In the genomic region with DNA sequence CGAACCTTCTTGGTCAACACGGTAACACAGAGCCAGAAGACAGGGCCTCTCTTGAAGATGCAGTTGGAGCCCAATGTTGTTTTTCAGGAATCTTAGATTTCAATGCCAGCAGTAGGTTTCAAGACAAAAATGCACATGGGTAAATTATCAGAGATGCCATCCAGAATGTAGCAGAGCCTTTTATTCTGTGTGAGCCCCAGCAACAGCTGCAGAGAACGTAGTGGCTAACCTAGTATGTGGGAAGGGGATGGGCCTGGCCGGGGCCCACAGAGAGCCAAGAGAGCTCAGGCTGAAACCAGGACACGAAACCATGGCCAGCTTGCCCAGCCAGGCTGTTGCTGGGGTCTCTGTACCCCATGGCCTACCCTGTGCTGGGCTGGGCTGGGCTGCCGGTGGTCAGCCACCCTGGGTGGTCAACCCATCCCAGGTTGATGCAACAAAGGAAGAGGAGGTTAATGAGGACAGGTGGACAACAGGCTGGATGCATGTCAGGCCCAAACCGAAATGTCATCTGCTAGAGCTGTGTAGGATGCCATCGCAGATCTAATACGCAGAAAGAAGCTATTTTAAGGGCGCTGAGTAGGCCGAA, we compare ENCODE assay signal across 19 mouse cellular contexts. TPM values are rescaled to one million over a fixed set of nuclear protein-coding genes. Genes with fewer than 3 reads are reported as not detected.
DNase-seq lines count a peak whose midpoint lies in the region; ATAC-seq and TF ChIP-seq lines count a peak whose summit lies in the region.
"Had no signal": no experiment of that assay in that cellular context is flagged by ENCODE, and none has a peak within 500 bp of the region (broad histone marks: within the 10 kb centered on the region; RNA-seq: fewer than 3 reads in every experiment).

No protein-coding gene starts in this region.

- no peak overlapping the region for H3K27ac ChIP-seq in hindbrain, embryonic 14.5 days
- H3K27ac ChIP-seq in hindbrain, embryonic 11.5 days (ENCODE audit: low read depth, low read length), result no peak overlapping the region
- H3K27ac ChIP-seq in midbrain, embryonic 13.5 days, result no peak overlapping the region
- no peak overlapping the region for H3K27ac ChIP-seq in midbrain, postnatal 0 days (ENCODE audit: low read depth, low read length)
- H3K27ac ChIP-seq in heart, embryonic 13.5 days (replicated peaks), result peak overlapping the region; percentile 69
- no peak overlapping the region for H3K27ac ChIP-seq in midbrain, embryonic 16.5 days (ENCODE audit: low read length)
- no peak overlapping the region for H3K27ac ChIP-seq in liver, embryonic 11.5 days (ENCODE audit: low read depth, low read length)
- H3K27ac ChIP-seq: embryonic facial prominence, embryonic 13.5 days; intestine, embryonic 15.5 days; kidney, embryonic 15.5 days; macrophage; stomach, postnatal 0 days had no signal

- no peak for DNase-seq in hindbrain, embryonic 14.5 days (ENCODE audit: low spot score)
- DNase-seq in hindbrain, embryonic 11.5 days (ENCODE audit: low spot score), result no peak
- no peak for DNase-seq in midbrain, postnatal 0 days (ENCODE audit: low spot score)
- DNase-seq in liver, embryonic 11.5 days (ENCODE audit: low spot score), result no peak
- DNase-seq: adrenal gland, adult 2 months; cerebellum, adult 18-20 months; liver; thymus, postnatal 36 days had no signal

- 76% methylated on average over 11 of the region's 11 CpGs for WGBS in hindbrain, embryonic 14.5 days
- 79% methylated on average over 11 of the region's 11 CpGs for WGBS in hindbrain, embryonic 11.5 days
- WGBS in midbrain, embryonic 13.5 days, result 78% methylated on average over 11 of the region's 11 CpGs
- WGBS in midbrain, postnatal 0 days, result 80% methylated on average over 11 of the region's 11 CpGs
- WGBS in heart, embryonic 13.5 days, result 75% methylated on average over 11 of the region's 11 CpGs
- 74% methylated on average over 11 of the region's 11 CpGs for WGBS in midbrain, embryonic 16.5 days
- 88% methylated on average over 11 of the region's 11 CpGs for WGBS in liver, embryonic 11.5 days

- H3K4me3 ChIP-seq in hindbrain, embryonic 14.5 days (replicated peaks; ENCODE audit: low read length), result no peak overlapping the region
- no peak overlapping the region for H3K4me3 ChIP-seq in hindbrain, embryonic 11.5 days (ENCODE audit: low read depth, low read length)
- H3K4me3 ChIP-seq in midbrain, embryonic 13.5 days (replicated peaks), result no peak overlapping the region
- H3K4me3 ChIP-seq in midbrain, postnatal 0 days (ENCODE audit: low read depth, low read length), result no peak overlapping the region
- no peak overlapping the region for H3K4me3 ChIP-seq in heart, embryonic 13.5 days
- H3K4me3 ChIP-seq in midbrain, embryonic 16.5 days (ENCODE audit: low read depth, low read length), result no peak overlapping the region
- H3K4me3 ChIP-seq in liver, embryonic 11.5 days (ENCODE audit: low read depth, low read length), result no peak overlapping the region
- H3K4me3 ChIP-seq: embryonic facial prominence, embryonic 13.5 days; intestine, embryonic 15.5 days; kidney, embryonic 15.5 days had no signal

- H3K27me3 ChIP-seq in hindbrain, embryonic 14.5 days (ENCODE audit: control insufficient read depth, insufficient read depth, low read length), result peaks cover 6% of the 10 kb centered on the region; the same call in 1 of the 2 replicates
- no peaks in the 10 kb centered on the region for H3K27me3 ChIP-seq in hindbrain, embryonic 11.5 days (ENCODE audit: control insufficient read depth, insufficient read depth, low read length)
- 0 out of 2 replicates have a peak, but pooled peaks cover 7% of the 10 kb centered on the region for H3K27me3 ChIP-seq in midbrain, embryonic 13.5 days
- no peaks in the 10 kb centered on the region; the same call in 1 of the 2 replicates for H3K27me3 ChIP-seq in midbrain, postnatal 0 days (ENCODE audit: insufficient read depth, low read length)
- peaks cover 20% of the 10 kb centered on the region for H3K27me3 ChIP-seq in heart, embryonic 13.5 days (replicated peaks)
- H3K27me3 ChIP-seq in midbrain, embryonic 16.5 days (ENCODE audit: control insufficient read depth, insufficient read depth, low read depth, low read length), result no peaks in the 10 kb centered on the region
- H3K27me3 ChIP-seq in liver, embryonic 11.5 days (replicated peaks; ENCODE audit: control insufficient read depth, insufficient read depth, low read length), result peaks cover 4% of the 10 kb centered on the region; the same call in 1 of the 2 replicates

- H3K36me3 ChIP-seq in hindbrain, embryonic 14.5 days (replicated peaks; ENCODE audit: control insufficient read depth, insufficient read depth), result no peaks in the 10 kb centered on the region
- H3K36me3 ChIP-seq in hindbrain, embryonic 11.5 days (ENCODE audit: control insufficient read depth, insufficient read depth, low read length), result no peaks in the 10 kb centered on the region
- no peaks in the 10 kb centered on the region for H3K36me3 ChIP-seq in midbrain, embryonic 13.5 days
- no peaks in the 10 kb centered on the region for H3K36me3 ChIP-seq in midbrain, postnatal 0 days (ENCODE audit: insufficient read depth, low read length)
- H3K36me3 ChIP-seq in heart, embryonic 13.5 days, result no peaks in the 10 kb centered on the region
- no peaks in the 10 kb centered on the region for H3K36me3 ChIP-seq in midbrain, embryonic 16.5 days (ENCODE audit: control insufficient read depth, insufficient read depth, low read length)
- H3K36me3 ChIP-seq in liver, embryonic 11.5 days (ENCODE audit: control insufficient read depth, insufficient read depth, low read length), result no peaks in the 10 kb centered on the region
- H3K36me3 ChIP-seq: intestine, embryonic 15.5 days; kidney, embryonic 15.5 days had no signal

- H3K9ac ChIP-seq in hindbrain, embryonic 14.5 days, result peak overlapping the region; percentile 13; the same call in 1 of the 2 replicates
- H3K9ac ChIP-seq in hindbrain, embryonic 11.5 days (ENCODE audit: low read depth, low read length), result no peak overlapping the region
- H3K9ac ChIP-seq in midbrain, embryonic 13.5 days (replicated peaks), result no peak overlapping the region
- no peak overlapping the region for H3K9ac ChIP-seq in midbrain, postnatal 0 days (replicated peaks; ENCODE audit: low read length, poor library complexity, severe bottlenecking)
- H3K9ac ChIP-seq in heart, embryonic 13.5 days, result peak overlapping the region; percentile 50
- H3K9ac ChIP-seq in midbrain, embryonic 16.5 days (ENCODE audit: low read depth, low read length), result 0 out of 2 replicates have a peak overlapping the region, but pooled peaks have one; percentile 10
- no peak overlapping the region for H3K9ac ChIP-seq in liver, embryonic 11.5 days (ENCODE audit: low read depth, low read length)
- H3K9ac ChIP-seq: embryonic facial prominence, embryonic 13.5 days; intestine, embryonic 15.5 days; kidney, embryonic 15.5 days had no signal

- H3K9me3 ChIP-seq in hindbrain, embryonic 14.5 days (ENCODE audit: control insufficient read depth, low read length), result no peaks in the 10 kb centered on the region
- no peaks in the 10 kb centered on the region for H3K9me3 ChIP-seq in hindbrain, embryonic 11.5 days (ENCODE audit: control insufficient read depth, low read length)
- no peaks in the 10 kb centered on the region for H3K9me3 ChIP-seq in midbrain, embryonic 13.5 days
- no peaks in the 10 kb centered on the region for H3K9me3 ChIP-seq in midbrain, postnatal 0 days (ENCODE audit: low read length)
- H3K9me3 ChIP-seq in heart, embryonic 13.5 days, result no peaks in the 10 kb centered on the region
- H3K9me3 ChIP-seq in midbrain, embryonic 16.5 days (replicated peaks; ENCODE audit: control insufficient read depth, low read length, poor library complexity, severe bottlenecking), result no peaks in the 10 kb centered on the region
- no peaks in the 10 kb centered on the region for H3K9me3 ChIP-seq in liver, embryonic 11.5 days (ENCODE audit: control insufficient read depth, low read length)
- H3K9me3 ChIP-seq: embryonic facial prominence, embryonic 13.5 days; intestine, embryonic 15.5 days; kidney, embryonic 15.5 days had no signal

- no peak for TF ChIP-seq CTCF in midbrain, postnatal 0 days (IDR thresholded peaks at IDR 0.05)

- no peak for ATAC-seq in hindbrain, embryonic 14.5 days (ENCODE audit: low FRiP score)
- no peak for ATAC-seq in hindbrain, embryonic 11.5 days (ENCODE audit: low FRiP score)
- no peak for ATAC-seq in midbrain, embryonic 13.5 days
- ATAC-seq in midbrain, postnatal 0 days (ENCODE audit: low FRiP score), result no peak
- no peak for ATAC-seq in heart, embryonic 13.5 days (ENCODE audit: extremely low read depth, insufficient number of reproducible peaks, low FRiP score, low TSS enrichment)
- no peak for ATAC-seq in midbrain, embryonic 16.5 days
- no peak for ATAC-seq in liver, embryonic 11.5 days (replicated peaks; ENCODE audit: low FRiP score)
- ATAC-seq: CD4-positive, CD25-positive, alpha-beta regulatory T cell, adult 4 months; intestine, embryonic 15.5 days had no signal

- peak overlapping the region; percentile 24 for H3K4me2 ChIP-seq in hindbrain, embryonic 14.5 days (replicated peaks)
- H3K4me2 ChIP-seq in hindbrain, embryonic 11.5 days (replicated peaks; ENCODE audit: low read depth, low read length), result no peak overlapping the region
- H3K4me2 ChIP-seq in midbrain, embryonic 13.5 days (replicated peaks), result peak overlapping the region; percentile 30
- no peak overlapping the region for H3K4me2 ChIP-seq in midbrain, postnatal 0 days (ENCODE audit: low read depth, low read length, poor library complexity, severe bottlenecking)
- H3K4me2 ChIP-seq in heart, embryonic 13.5 days, result 0 out of 2 replicates have a peak overlapping the region, but pooled peaks have one; percentile 22
- H3K4me2 ChIP-seq in midbrain, embryonic 16.5 days (ENCODE audit: low read length), result peak overlapping the region; percentile 23
- H3K4me2 ChIP-seq in liver, embryonic 11.5 days, result no peak overlapping the region
- H3K4me2 ChIP-seq: embryonic facial prominence, embryonic 13.5 days; intestine, embryonic 15.5 days; kidney, embryonic 15.5 days had no signal

- H3K4me1 ChIP-seq in hindbrain, embryonic 14.5 days (replicated peaks; ENCODE audit: control insufficient read depth, insufficient read depth, low read length), result peaks cover 8% of the 10 kb centered on the region; the same call in 1 of the 2 replicates
- H3K4me1 ChIP-seq in hindbrain, embryonic 11.5 days (replicated peaks; ENCODE audit: control insufficient read depth, insufficient read depth, low read length), result no peaks in the 10 kb centered on the region
- H3K4me1 ChIP-seq in midbrain, embryonic 13.5 days (replicated peaks), result peaks cover 48% of the 10 kb centered on the region
- H3K4me1 ChIP-seq in midbrain, postnatal 0 days (ENCODE audit: insufficient read depth, low read length), result no peaks in the 10 kb centered on the region
- H3K4me1 ChIP-seq in heart, embryonic 13.5 days, result peaks cover 38% of the 10 kb centered on the region
- H3K4me1 ChIP-seq in midbrain, embryonic 16.5 days (ENCODE audit: control insufficient read depth, insufficient read depth, low read length), result peaks cover 7% of the 10 kb centered on the region
- H3K4me1 ChIP-seq in liver, embryonic 11.5 days (replicated peaks; ENCODE audit: control insufficient read depth, insufficient read depth, low read length), result peaks cover 5% of the 10 kb centered on the region
- H3K4me1 ChIP-seq: intestine, embryonic 15.5 days had no signal

RNA-seq across cellular contexts. Expression of gene Irx5, which starts 7.4 kb away (rescaled TPM):
- 11.0 and 14.5 TPM in 2 replicates for polyA plus RNA-seq in hindbrain, embryonic 14.5 days (2014; fragmentation: Nextera tagmentation; extraction: Ambion mirVana)
- 23.2 and 25.5 TPM in 2 replicates for polyA plus RNA-seq in hindbrain, embryonic 11.5 days (2014; fragmentation: Nextera tagmentation; extraction: Ambion mirVana)
- polyA plus RNA-seq in midbrain, embryonic 13.5 days (2015; fragmentation: Nextera tagmentation; extraction: Ambion mirVana), result 24.6 and 30.6 TPM in 2 replicates
- 30.5 and 37.7 TPM in 2 replicates for total RNA-seq in midbrain, postnatal 0 days (2014; rRNA removed)
- 14.1 and 16.1 TPM in 2 replicates for polyA plus RNA-seq in midbrain, postnatal 0 days (2015; fragmentation: Nextera tagmentation; extraction: Ambion mirVana)
- polyA plus RNA-seq in heart, embryonic 13.5 days (2015; fragmentation: Nextera tagmentation; extraction: Ambion mirVana), result 7.7 and 8.5 TPM in 2 replicates
- polyA plus RNA-seq in midbrain, embryonic 16.5 days (2015; fragmentation: Nextera tagmentation; extraction: Ambion mirVana), result 16.5 and 16.8 TPM in 2 replicates
- 1.3 and 1.4 TPM in 2 replicates for polyA plus RNA-seq in liver, embryonic 11.5 days (2014; fragmentation: Nextera tagmentation; extraction: Ambion mirVana)
- total RNA-seq: common myeloid progenitor, adult 5-6 weeks; left cerebral cortex, postnatal 10 days had no signal
- polyA plus RNA-seq: CD4-positive, CD25-positive, alpha-beta regulatory T cell, adult 4 months; macrophage had no signal

Comparison
In these comparisons a context has a peak if more than half of its experiments do, and no peak if none do; other contexts are left out.
1. H3K4me2 ChIP-seq: peak in hindbrain, embryonic 14.5 days (single experiment), midbrain, embryonic 13.5 days (single experiment), heart, embryonic 13.5 days (single experiment) and midbrain, embryonic 16.5 days (single experiment); none in hindbrain, embryonic 11.5 days (single experiment), midbrain, postnatal 0 days (single experiment) and liver, embryonic 11.5 days (single experiment).
2. H3K9ac ChIP-seq: peak in hindbrain, embryonic 14.5 days (single experiment), heart, embryonic 13.5 days (single experiment) and midbrain, embryonic 16.5 days (single experiment); none in hindbrain, embryonic 11.5 days (single experiment), midbrain, embryonic 13.5 days (single experiment), midbrain, postnatal 0 days (single experiment) and liver, embryonic 11.5 days (single experiment).